Mouse (Mus musculus) heart, adult 2 months (tissue): Measurements from ENCODE around the gene Otop1.

Experiments
- CTCF ChIP-seq: fragments of 200-600 bp; IDR thresholded peaks from 2 replicates; pipeline ENCODE4 v1.8.1; 2022; ENCODE audit warnings: antibody characterized with exemption, mild to moderate bottlenecking, moderate library complexity
- POLR2A ChIP-seq: fragments of 200-500 bp; IDR thresholded peaks from 2 replicates; pipeline ENCODE4 v1.6.1; 2011; ENCODE audit warnings: mild to moderate bottlenecking, low read depth, low read length, control low read depth; ENCODE audit not compliant: insufficient read depth

- TF ChIP-seq CTCF, result no peak
- TF ChIP-seq POLR2A, result no peak
These were observed 2.3 kb downstream of the Otop1 start for GRCm38 (mm10) chr5:38277936-38278600.
